Mouse (Mus musculus) bone marrow, adult 2 months (tissue): ENCODE results near the gene Nfatc4. TPM values are rescaled to one million over a fixed set of nuclear protein-coding genes. Genes with fewer than 3 reads are reported as not detected.

Source experiments
- H3K27ac ChIP-seq: fragments of 200-500 bp; 2 replicates; pipeline ENCODE4 v1.5.1; 2012; ENCODE audit warnings: low read depth, mild to moderate bottlenecking, control low read depth, inconsistent platforms, low read length; ENCODE audit not compliant: control insufficient read depth, poor library complexity, insufficient read depth
- H3K4me1 ChIP-seq: fragments of 200-500 bp; 2 replicates; pipeline ENCODE4 v1.6.1; 2011; ENCODE audit warnings: low read length; ENCODE audit not compliant: control insufficient read depth, insufficient read depth
- H3K4me3 ChIP-seq: fragments of 200-500 bp; replicated peaks from 2 replicates; pipeline ENCODE3; 2011; ENCODE audit warnings: mild to moderate bottlenecking, low read depth, low read length, control low read depth; ENCODE audit not compliant: control insufficient read depth
- CTCF ChIP-seq: fragments of 200-500 bp; IDR thresholded peaks from 2 replicates; pipeline ENCODE4 v1.5.1; 2011; ENCODE audit warnings: low read length, control low read depth; ENCODE audit not compliant: control insufficient read depth, insufficient read depth
- POLR2A ChIP-seq: fragments of 200-500 bp; IDR thresholded peaks from 2 replicates; pipeline ENCODE4 v1.6.1; 2011; ENCODE audit warnings: low read depth, mild to moderate bottlenecking, control low read depth, low read length, borderline replicate concordance; ENCODE audit not compliant: control insufficient read depth
- WGBS: fragments of 180-500 bp; shearing (Covaris S2); methylation state at CpG from one replicate; pipeline ENCODE4 v1.1.7; 2018; 5-methylcytosine and 5-hydroxymethylcytosine counted together
- polyA plus RNA-seq: library from polyadenylated mRNA; stranded (reverse); fragments of >200 nt; gene quantifications from 2 replicates; pipeline ENCODE4 v1.2.4, GENCODE M21; 2011; ENCODE audit warnings: low replicate concordance; ENCODE audit not compliant: missing spikeins, insufficient read depth, insufficient read length

The Nfatc4 gene
- polyA plus RNA-seq, 1 experiment = 5.6 TPM

DNA sequence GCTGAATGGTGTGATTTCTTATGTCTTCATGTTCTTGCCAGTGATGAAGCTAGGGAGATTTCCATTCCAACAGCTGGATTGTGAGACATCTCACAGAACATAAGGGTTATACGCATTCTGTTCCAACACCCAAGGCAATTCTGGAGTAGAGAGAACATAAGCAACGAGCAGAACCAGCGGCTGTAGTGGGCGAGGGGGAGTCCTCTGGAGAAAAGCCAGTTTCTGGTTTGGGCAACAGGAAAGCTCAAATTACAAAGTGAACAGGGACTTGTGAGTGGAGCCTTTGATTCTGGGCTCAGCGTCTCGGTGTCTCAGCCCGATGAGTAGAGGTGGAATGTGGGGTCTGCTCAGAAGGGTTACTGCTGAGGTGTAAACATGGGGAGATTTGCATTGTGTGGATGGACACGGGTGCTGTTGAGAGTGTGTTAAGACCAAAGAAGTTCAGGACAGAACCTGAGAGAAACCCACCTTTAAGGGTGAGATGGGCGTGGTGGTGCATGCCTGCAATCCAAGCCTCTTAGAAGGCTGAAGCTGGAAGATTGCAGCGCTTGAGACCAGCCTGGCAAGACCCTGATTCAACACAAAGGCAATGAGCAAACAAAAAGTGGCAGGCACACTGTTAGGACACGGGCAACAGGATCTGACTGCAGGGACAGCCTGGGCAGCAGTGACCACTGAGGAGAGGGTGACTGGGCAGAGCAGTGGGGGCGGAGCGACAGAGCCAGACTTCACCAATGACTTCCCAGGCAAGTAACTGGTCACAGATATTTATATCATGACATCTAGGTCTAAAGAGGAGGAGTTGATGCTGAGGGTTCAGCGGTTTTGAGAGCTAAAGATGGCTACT, 54.7 kb downstream of the Nfatc4 start:
- TF ChIP-seq CTCF (no peak), POLR2A (no peak)
- Histone ChIP-seq H3K27ac (no peak overlapping the region), H3K4me1 (peaks cover 3% of the 10 kb centered on the region; the same call in 1 of the 2 replicates), H3K4me3 (no peak overlapping the region)
- 26% methylated on average over 14 of the region's 14 CpGs for WGBS

DNA sequence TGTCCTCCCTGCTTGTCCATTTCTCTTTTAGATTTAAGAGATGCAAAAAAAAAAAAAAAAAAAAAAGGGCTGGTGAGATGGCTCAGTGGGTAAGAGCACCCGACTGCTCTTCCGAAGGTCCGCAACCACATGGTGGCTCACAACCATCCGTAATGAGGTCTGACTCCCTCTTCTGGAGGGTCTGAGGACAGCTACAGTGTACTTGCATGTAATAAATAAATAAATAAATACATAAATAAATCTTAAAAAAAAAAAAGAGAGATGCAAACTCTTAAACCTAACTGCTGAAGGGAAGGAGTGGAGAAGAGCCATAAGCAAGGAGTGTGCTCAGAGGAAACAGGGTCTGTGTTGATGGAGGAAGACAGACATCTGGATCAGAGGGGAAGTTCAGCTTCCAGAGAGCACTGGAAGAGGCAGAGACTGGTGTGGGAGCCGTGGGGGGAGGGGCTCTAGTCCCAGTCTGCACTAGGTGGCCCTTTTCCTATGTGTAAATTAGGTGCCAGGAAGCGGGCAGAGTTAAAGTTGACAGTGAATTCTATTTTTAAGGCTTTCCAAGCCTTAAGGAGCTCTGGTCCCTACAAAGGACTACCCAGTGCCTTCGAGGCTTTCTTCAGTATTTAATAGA, 55.5 kb downstream of the Nfatc4 start:
- peaks cover 3% of the 10 kb centered on the region; the same call in 1 of the 2 replicates for H3K4me1 ChIP-seq

DNA sequence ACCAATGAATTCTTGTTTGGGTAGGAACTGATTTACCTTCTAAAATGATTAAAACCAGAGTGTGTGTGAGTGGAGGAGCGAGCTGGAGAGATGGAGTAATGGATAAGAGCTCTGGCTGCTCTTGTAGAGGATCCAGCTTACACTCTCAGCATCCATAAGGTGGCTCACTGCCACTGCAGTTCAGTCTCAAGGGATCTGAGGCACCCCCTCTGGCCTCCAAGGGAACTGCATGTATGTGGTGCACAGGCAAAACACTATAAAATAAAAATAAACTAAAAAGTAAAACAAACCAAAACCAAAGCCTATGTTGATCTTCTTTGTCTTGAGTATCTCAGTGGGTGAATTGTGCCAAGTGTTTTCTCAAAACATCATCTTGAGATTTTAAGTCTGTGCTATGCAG, 56.7 kb downstream of the Nfatc4 start:
- Histone ChIP-seq H3K4me3 (no peak overlapping the region), H3K4me1 (peaks cover 4% of the 10 kb centered on the region), H3K27ac (no peak overlapping the region)
- TF ChIP-seq POLR2A (no peak), CTCF (peak; percentile 79)
- WGBS = 5% methylated on average over 1 of the region's 1 CpGs

More for the DNA sequence above, 55.5 kb downstream of the Nfatc4 start:
- Histone ChIP-seq H3K27ac (no peak overlapping the region), H3K4me3 (no peak overlapping the region)
- WGBS = 5% methylated on average over 7 of the region's 7 CpGs
- TF ChIP-seq POLR2A (no peak), CTCF (no peak)

DNA sequence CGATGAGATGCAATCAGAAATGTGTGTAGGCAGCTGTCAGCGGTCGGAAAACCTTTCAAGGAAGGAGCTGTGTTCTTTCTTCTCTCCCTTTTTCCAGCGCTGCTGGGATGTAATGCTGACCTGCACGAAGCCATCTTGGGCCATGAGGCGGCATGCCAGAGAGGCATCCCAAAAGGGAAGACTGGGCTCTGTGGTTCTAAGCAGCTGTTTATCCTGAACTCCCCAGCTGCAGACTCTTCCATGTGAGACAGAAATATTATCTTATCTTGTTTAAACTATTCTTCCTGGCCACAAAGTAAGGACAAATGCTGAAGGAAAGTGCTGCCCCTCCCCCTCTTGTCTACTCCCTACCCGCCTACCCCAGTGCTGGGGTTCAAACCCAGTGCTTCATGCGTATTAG, 58.0 kb downstream of the Nfatc4 start:
- Histone ChIP-seq H3K4me3 (no peak overlapping the region), H3K27ac (no peak overlapping the region), H3K4me1 (peaks cover 4% of the 10 kb centered on the region)
- TF ChIP-seq POLR2A (no peak), CTCF (no peak)
- 72% methylated on average over 8 of the region's 8 CpGs for WGBS

DNA sequence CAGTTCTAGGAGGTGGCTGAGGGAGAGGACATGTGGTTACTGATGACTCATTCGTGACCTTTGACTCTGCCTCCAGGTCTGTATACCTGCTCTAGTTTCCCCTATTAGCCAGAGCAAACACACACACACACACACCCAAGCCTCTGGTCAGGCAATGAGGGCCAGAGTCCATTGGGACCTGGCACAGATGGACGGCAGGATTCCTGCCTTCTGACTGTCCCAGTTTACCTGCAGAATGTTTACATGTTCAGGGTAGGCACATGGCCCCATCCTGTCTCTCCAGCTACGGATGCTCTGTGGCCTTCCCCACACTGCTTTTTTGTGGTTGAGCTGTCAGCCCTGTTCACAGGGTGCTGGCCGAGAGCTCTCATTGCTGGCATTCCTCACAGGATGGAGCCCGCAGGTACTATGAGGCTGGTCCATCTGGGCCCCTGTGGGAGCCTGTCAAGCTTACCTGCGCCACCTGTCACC, 59.3 kb downstream of the Nfatc4 start:
- WGBS = 43% methylated on average over 6 of the region's 6 CpGs
- Histone ChIP-seq H3K27ac (no peak overlapping the region), H3K4me3 (no peak overlapping the region), H3K4me1 (peaks cover 4% of the 10 kb centered on the region)
- TF ChIP-seq CTCF (no peak), POLR2A (no peak)

DNA sequence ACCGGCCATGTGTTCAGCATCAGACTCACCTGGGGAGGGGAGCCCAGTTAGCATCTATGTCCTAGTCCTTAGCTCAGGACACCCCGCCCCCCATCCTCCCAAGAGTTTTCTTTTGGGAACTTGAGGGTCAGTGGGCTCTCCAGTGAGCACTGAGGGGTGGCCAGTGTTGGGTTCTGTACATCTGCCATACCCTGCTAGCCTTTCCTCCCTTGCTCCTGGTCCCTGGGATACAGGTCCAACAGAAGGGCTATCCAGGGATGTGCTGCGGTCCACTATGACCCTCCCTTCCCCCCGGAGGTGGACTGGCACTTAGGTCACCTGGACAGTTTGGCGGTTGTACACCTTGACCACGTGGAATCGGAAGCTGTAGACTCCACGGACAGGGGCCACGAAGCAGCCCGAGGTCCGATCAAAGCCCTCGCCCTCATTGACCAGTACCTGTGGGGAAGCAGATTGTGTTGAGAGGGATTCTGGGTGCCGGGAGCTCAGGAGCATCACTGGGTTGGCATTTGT, 60.3 kb downstream of the Nfatc4 start:
- Histone ChIP-seq H3K4me1 (peaks cover 3% of the 10 kb centered on the region), H3K27ac (no peak overlapping the region), H3K4me3 (no peak overlapping the region)
- 90% methylated on average over 13 of the region's 13 CpGs for WGBS
- TF ChIP-seq POLR2A (no peak), CTCF (no peak)

Other genes with a start within 250 kb of the Nfatc4 start
- not detected in 2 replicates for gene Fitm1, start 247.5 kb upstream of the Nfatc4 start, polyA plus RNA-seq
- gene Psme1, start 245.0 kb upstream of the Nfatc4 start, polyA plus RNA-seq = 187 and 268 TPM in 2 replicates
- 12.3 and 48.5 TPM in 2 replicates for gene Emc9, start 237.8 kb upstream of the Nfatc4 start, polyA plus RNA-seq
- gene Psme2, start 232.0 kb upstream of the Nfatc4 start, polyA plus RNA-seq = 152 and 175 TPM in 2 replicates
- 79.5 and 160 TPM in 2 replicates for gene Rnf31, start 231.4 kb upstream of the Nfatc4 start, polyA plus RNA-seq
- gene Irf9, start 219.6 kb upstream of the Nfatc4 start, polyA plus RNA-seq = 60.8 and 84.3 TPM in 2 replicates
- 13.2 and 28.5 TPM in 2 replicates for gene Rec8, start 205.1 kb upstream of the Nfatc4 start, polyA plus RNA-seq
- gene Ipo4, start 187.2 kb upstream of the Nfatc4 start, polyA plus RNA-seq = 24.9 and 49.5 TPM in 2 replicates
- 2.0 and 5.8 TPM in 2 replicates for gene Gm49378, start 185.2 kb upstream of the Nfatc4 start, polyA plus RNA-seq
- 37.9 and 46.7 TPM in 2 replicates for gene Tm9sf1, start 179.3 kb upstream of the Nfatc4 start, polyA plus RNA-seq
- 0.77 and 4.0 TPM in 2 replicates for gene Tssk4, start 173.0 kb upstream of the Nfatc4 start, polyA plus RNA-seq
- gene Mdp1, start 162.6 kb upstream of the Nfatc4 start, polyA plus RNA-seq = 23.2 and 50.4 TPM in 2 replicates
- 7.3 and 18.3 TPM in 2 replicates for gene Gmpr2, start 151.2 kb upstream of the Nfatc4 start, polyA plus RNA-seq
- gene Nedd8, start 151.0 kb upstream of the Nfatc4 start, polyA plus RNA-seq = 173 and 183 TPM in 2 replicates
- gene Tinf2, start 141.3 kb upstream of the Nfatc4 start, polyA plus RNA-seq = 25.4 and 38.1 TPM in 2 replicates
- 1.1 and 5.1 TPM in 2 replicates for gene Tgm1, start 109.2 kb upstream of the Nfatc4 start, polyA plus RNA-seq
- 16.0 and 24.5 TPM in 2 replicates for gene Rabggta, start 100.9 kb upstream of the Nfatc4 start, polyA plus RNA-seq
- gene Dhrs1, start 77.5 kb upstream of the Nfatc4 start, polyA plus RNA-seq = 24.4 and 25.9 TPM in 2 replicates
- 14.3 and 14.5 TPM in 2 replicates for gene Nop9, start 77.5 kb upstream of the Nfatc4 start, polyA plus RNA-seq
- 1.6 TPM in 1 of 2 replicates, not detected in the other for gene Cideb, start 64.7 kb upstream of the Nfatc4 start, polyA plus RNA-seq
- gene Ltb4r2, start 61.7 kb upstream of the Nfatc4 start, polyA plus RNA-seq = 2.8 and 6.5 TPM in 2 replicates
- gene Ltb4r1, start 57.2 kb upstream of the Nfatc4 start, polyA plus RNA-seq = 34.1 and 77.0 TPM in 2 replicates
- gene Adcy4, start 39.0 kb upstream of the Nfatc4 start, polyA plus RNA-seq = 2.3 and 4.7 TPM in 2 replicates
- gene Ripk3, start 34.3 kb upstream of the Nfatc4 start, polyA plus RNA-seq = 27.7 and 38.9 TPM in 2 replicates
- 0.93 and 1.3 TPM in 2 replicates for gene Nynrin, start 30.9 kb downstream of the Nfatc4 start, polyA plus RNA-seq
- gene Cbln3, start 61.2 kb downstream of the Nfatc4 start, polyA plus RNA-seq = not detected in 2 replicates
- gene Khnyn, start 61.8 kb downstream of the Nfatc4 start, polyA plus RNA-seq = 12.6 and 28.3 TPM in 2 replicates
- gene Sdr39u1, start 77.1 kb downstream of the Nfatc4 start, polyA plus RNA-seq = 3.0 and 3.1 TPM in 2 replicates
- not detected in 2 replicates for gene Cma1, start 121.5 kb downstream of the Nfatc4 start, polyA plus RNA-seq
- not detected in 2 replicates for gene Cma2, start 127.8 kb downstream of the Nfatc4 start, polyA plus RNA-seq
- not detected in 2 replicates for gene Mcpt1, start 194.8 kb downstream of the Nfatc4 start, polyA plus RNA-seq
- not detected in 2 replicates for gene Mcpt9, start 207.4 kb downstream of the Nfatc4 start, polyA plus RNA-seq
- not detected in 2 replicates for gene Mcpt2, start 218.9 kb downstream of the Nfatc4 start, polyA plus RNA-seq
- gene Mcpt4, start 239.2 kb downstream of the Nfatc4 start, polyA plus RNA-seq = not detected in 2 replicates